Mouse (Mus musculus) embryo, embryonic 10 days (tissue): ENCODE results near the gene Upb1.

Experiments used
- DNase-seq: peaks from one replicate; pipeline ENCODE4 v3.0.0-alpha.2; 2015; ENCODE audit warnings: low spot score

The Upb1 gene

DNA sequence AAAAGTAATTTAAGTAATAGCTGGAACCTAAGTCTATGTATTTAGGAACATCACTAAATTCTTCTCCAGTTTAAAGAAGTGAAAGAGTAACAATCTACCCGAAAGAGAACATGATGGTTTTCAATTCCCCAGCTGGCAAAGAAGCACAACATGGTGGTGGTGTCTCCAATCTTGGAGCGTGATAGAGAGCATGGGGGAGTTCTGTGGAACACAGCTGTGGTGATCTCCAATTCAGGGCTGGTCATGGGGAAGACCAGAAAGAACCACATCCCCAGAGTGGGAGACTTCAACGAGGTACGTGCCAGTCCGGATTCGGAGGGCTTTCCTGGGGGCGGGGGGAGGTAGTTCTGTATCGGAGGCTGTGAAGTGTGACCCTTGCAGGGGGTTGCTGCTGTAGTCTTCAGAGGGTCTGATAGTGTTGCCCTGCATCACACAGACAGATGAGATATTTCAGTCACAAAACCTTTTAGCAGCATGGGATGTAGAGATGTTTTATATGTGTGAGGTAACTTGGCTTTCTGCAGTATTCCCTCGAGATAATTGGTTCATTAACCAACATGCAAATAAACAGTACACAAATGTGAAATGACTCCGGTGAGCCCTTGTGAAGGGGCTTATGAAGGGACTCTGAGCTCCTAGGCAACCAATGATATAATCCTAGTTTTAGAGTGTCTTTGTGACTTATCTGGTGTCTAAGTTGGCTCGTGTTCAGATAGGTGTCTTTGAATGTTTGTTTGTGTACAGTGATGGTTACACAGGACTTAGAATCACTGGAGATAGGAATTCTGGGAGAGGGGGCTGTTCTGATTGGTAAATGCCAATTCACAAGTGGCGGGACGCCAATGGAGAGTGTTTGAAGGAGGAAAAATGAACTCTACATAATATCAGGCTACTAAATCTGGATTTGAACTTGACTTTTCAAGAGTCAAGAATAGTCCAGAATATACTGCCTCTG lies 27.4 kb downstream of the Upb1 start:
- DNase-seq, result no peak

DNA sequence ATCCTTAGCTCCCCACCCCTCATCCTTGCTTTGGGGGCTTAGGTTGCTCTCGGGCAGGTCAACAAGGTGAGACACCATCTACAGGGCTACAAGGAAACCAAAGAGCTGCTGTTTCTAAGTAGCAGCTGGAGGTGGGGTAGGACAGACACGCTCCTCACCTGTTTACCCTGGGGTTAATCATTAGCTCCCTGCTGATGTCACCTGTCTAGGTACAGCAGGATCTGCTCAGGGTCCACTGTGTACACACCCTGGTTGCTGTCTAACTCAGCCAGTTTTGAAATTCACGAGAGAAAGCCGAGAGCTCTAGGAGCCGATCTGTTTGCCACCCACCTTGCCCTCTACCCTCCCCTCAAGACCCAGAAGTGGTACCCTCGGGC lies 28.1 kb downstream of the Upb1 start:
- DNase-seq, result no peak

DNA sequence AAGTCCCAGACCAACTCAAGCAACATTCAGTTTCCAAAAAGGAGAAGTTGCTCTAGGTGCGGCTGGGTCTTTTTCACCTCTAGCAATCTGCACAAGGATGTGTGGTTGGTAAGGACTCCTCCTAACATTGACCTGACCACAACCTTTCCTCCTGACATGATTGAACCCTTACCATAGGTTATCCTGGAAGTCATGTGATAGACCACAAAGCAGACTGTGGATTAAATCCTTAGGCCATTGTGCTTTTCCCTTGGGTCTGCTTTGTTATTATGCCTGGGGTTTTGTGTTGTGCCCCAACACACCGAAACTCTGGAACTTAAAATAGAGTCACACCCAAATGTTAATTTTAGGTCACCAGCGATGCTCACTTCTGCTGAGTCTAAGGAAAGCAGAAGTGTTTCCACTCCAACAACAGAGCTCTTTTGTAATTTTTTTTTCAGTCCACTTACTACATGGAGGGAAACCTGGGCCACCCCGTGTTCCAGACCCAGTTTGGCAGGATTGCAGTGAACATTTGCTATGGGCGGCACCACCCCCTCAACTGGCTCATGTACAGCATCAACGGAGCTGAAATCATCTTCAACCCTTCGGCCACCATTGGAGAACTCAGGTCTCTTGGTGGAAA lies 28.7 kb downstream of the Upb1 start:
- no peak for DNase-seq

DNA sequence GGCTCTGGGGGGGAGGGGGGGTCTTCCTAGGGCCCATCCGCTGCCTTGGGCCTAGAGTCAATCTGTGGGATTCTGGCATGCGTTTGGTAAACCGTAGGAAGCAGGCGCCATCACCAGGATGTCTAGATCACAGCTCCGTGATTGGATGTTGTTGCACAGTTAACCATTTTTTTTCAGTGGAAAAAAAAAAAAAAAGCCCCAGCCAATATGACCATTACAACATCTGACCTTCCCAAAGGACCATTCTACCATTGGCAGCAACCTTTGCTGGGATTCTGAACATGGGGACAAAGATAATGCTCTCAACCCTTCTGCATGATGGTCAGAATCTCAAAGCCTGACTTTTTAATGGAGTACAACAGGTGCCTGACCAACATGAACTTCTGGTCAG lies 29.2 kb downstream of the Upb1 start:
- DNase-seq, result no peak

DNA sequence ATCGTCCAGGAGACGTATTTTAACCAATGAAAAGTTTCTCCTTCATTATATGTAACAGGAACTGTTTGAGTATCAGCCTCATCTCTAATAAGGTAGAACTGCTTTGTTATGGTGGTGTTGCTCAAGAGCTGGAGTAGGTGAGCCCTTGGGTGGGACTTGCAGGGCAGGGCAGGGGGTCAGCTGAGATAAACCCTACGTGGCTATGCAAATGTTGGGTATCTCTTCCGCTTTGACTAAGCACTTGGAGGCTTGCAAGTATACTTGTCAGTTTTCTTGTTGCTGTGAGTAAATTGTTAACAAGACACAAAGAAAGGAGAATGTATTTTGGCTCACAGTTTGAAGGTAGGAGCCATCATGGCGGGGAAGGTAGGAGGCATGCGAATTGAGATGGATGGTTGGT lies 29.7 kb downstream of the Upb1 start:
- no peak for DNase-seq

DNA sequence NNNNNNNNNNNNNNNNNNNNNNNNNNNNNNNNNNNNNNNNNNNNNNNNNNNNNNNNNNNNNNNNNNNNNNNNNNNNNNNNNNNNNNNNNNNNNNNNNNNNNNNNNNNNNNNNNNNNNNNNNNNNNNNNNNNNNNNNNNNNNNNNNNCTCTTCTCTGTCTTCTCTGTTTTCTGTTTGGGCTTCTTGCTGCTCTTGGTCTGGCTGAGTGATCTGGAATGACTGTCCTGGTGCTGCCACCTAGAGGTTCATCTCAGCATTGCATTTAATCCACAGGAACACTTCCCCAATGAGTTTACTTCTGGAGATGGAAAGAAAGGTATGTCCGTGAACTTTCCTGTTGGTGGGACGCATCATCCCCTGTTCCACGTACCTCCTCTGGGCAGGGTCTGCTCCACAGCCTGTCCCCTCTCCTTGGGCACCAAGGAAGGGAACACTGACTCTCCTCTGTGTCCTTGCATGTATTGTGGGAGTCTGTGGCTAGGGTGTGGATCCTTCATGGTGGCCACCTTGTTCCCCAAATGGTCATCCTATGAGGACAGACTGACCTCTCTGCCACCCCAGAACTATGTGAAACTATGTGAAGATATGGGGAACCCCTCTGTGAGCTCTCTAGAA lies 35.8 kb downstream of the Upb1 start:
- peak; percentile 88 for DNase-seq

DNA sequence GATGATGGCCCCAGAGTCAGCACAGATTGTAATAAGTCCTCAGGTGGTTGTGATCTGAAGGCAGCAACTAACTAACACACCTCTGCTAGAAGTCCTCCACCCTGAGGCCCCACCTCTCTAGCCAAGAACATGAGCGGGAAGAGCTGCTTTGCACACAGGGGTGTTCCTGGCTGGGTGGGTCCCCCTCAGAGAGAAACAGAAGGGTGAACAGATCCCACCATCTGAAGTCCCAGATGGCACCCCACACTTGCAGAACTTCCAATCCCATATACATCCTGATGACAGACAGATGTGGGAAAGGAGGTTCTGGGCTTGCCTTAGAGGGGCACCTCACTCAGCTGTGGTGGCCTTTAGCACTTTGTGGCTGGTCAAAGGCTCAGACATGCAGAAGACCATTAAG lies 36.4 kb downstream of the Upb1 start:
- no peak for DNase-seq

DNA sequence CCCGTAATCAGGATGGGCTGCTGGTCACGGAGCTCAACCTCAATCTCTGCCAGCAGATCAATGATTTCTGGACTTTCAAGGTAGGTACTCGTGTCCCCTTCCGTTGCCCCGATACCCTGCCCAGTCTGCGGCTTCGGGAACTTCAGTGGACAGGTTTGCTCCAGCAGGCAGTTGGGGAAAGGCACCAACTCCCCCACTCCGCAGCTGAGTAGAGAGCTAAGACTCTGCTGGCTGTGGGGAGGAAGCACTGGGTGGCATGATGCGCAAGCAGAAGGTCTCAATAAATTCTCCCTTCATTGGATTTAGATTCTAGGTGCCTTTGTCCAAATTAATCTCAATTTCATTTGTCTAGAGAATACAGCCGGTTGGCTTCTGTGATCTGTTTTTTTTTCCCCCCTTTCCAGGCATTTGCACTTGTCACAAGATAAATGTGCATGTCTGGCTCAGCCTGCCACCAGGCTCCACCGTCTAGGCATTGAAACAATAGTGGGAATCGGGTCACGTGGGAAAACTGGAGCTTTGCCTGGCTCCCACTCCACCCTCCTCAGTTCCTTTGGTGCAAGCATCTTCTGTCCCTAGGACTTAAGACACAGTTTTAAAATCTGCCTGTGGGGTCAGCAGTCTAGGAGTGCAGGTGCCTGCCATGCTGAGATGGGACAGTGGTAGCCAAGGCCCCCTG lies 37.4 kb downstream of the Upb1 start:
- DNase-seq, result no peak

DNA sequence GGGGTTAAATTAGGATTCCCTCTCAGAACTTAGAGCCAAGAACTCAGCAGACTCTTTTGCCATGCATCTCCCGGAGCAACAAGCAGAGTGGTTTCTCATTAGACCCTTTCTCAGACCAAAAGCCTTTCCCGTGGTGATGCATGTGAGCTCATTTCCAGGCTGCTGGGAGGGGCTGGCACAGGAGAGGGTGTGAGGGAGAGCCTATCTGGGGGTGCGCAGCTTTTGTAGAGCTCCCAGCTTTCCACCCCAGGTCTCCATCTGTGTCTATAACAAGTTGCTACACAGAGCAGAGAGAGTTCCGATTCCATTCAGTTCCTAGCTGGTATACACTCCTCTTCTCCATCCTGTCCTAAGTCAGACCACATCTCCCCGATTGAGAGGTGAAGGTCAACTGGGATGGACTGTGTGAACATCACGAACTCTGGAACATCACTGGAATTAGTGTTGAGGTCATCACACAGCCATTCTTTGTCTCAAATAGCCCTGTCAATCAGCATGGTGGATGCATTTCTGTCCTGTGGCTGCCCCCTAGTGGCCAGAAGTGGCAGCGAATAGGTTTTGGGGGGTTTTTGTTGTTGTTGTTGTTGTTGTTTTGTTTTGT lies 38.4 kb downstream of the Upb1 start:
- peak; percentile 65 for DNase-seq

DNA sequence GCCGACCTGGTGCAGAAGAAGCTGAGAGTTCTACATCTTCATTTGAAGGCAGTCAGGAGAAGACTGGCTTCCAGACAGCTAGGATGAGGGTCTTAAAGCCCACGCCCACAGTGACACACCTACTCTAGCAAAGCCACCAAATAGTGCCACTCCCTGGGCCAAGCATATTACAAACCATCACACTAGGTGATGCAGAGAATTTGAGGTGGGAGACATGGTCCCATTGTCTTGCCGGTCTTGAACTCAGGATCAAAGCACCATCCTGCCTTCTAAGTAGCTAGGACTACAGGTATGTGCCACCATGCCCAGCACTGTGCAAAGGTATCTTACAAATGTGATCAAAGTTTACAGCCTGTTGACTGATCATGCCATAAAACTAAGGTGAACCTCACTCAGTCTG lies 39.8 kb downstream of the Upb1 start:
- no peak for DNase-seq

DNA sequence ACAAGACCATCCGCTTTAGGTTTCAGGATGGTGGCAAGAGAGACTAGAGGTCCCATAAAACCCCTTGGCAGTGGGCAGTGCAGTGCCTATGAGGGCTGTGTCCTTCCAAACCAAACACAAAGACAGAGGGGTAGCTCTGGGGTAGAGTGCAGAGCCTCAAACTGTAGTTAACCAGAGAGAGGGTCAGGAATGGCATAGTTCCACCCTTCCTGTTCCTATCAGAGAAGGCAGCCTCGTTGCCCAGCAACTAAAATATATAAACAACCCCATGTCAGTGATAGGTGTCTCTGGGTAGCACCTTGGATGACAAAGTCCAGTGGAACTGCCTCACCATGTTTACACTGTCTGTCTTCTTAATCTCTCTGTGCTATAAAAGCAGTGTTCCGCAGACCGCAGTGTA lies 40.9 kb downstream of the Upb1 start:
- no peak for DNase-seq

DNA sequence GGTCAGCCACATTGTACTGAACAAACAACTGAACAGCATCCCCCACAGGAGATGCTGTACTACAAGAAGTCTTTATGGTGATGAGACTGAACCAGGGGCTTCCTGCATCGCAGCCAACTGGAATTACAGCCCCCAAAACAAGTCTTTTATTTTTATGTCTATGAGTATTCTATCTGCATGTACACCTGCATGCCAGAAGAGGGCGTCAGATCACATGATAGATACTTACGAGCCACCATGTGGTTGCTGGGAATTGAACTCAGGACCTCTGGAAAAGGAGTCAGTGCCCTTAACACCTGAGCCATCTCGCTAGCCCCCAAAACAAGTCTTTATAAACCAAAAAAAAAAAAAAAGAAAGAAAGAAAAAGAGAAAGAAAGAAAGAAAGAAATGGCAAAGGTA lies 42.1 kb downstream of the Upb1 start:
- DNase-seq, result no peak

DNA sequence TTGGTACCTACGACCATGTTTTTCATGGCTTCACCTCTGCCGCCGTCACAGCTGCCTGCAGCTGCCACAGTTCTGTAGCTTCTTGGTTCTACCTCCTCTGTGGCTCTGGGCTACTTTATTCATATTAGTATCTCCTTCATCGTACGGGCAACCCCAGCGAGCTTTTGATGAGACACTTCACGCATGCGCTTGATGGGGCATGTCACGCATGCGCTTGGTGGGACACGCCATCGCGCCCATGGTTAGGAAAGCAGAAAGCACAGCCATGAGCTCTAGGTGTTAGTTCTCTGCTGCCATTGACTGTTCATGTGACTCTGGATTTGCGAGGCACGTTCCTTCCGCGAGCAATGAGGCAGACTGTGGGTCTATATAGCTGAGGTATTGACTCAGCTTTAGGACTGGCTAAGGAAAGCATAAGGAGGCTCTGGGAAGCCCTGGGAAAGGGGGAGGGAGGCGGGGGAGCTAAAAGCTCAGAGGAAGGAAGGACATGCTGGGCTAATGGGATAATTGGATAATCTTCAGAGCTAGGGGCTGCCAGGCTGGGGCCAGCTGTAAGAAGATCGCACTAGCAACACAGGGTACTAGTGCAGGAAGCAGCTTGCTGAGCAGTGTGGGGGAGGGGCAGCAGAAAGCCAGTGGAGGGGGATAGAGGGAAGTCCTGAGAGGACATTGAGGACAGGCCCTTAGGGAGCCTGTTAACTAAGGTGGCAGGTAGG lies 43.4 kb downstream of the Upb1 start:
- DNase-seq, result peak; percentile 60

DNA sequence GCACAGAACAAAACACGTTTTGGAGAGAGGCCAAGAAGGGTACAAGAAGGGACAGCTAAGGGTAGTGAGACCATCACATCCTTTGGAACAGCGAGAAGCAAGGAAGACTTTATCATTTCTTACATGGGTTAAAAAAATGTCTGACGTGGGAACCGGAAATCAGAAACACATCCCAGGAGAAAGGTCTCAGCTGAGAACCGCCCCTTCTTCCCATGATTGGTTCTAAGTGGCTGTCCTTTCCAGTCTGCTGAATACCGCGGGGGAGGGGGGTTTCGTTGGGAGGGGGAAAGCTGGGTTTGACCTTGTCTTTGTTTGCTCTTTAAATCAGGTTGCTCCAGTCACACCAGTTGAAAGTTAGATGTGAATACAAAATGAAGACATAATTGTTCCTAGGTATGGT lies 44.1 kb downstream of the Upb1 start:
- DNase-seq, result no peak

DNA sequence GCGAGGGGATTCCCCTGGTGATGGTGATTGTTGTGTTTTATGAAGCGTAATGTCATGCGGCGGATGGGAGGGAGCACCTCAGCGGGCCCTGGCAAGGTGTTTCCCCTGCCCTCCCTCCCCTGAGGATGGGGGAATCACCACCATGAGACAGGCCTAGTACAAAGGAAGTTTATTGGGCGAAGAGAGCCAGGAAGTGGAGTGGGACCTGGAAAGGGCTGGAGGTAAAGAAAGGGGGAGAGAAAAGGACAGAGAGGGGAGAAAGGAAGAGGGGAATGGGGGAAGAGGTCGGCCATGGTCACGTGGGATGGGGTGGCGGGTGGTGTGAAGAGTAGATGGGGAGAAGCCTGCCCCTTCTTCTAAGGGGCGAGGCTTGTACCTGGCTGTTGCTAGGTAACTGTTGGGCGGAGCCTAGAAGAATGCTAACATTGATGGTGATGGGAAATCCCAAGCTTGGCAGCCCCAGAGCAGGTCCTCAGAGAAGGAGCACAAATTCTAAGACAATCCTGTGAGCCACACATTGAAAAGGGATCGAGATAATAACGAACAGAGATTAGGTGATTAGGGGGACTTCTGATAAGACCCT lies 45.7 kb downstream of the Upb1 start:
- DNase-seq, result peak; percentile 33

DNA sequence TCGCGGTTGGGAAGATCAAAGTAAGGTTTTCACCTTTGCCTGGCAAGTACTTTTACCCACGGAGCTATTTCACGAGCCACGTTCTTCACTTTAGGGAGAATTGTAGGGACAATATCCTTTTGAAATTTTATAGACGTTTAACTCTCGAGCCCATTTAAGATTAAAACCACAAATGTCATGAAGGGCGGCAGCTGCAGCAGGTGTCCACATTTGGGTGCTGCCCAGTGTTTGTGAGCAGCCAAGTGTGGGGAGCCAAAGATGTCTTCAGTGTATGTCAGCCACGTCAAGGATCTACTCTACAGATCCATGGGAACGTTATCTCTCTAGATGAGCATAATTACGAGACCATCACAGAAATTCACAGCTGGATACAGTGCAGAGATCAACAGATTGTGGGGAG lies 46.6 kb downstream of the Upb1 start:
- DNase-seq, result no peak

DNA sequence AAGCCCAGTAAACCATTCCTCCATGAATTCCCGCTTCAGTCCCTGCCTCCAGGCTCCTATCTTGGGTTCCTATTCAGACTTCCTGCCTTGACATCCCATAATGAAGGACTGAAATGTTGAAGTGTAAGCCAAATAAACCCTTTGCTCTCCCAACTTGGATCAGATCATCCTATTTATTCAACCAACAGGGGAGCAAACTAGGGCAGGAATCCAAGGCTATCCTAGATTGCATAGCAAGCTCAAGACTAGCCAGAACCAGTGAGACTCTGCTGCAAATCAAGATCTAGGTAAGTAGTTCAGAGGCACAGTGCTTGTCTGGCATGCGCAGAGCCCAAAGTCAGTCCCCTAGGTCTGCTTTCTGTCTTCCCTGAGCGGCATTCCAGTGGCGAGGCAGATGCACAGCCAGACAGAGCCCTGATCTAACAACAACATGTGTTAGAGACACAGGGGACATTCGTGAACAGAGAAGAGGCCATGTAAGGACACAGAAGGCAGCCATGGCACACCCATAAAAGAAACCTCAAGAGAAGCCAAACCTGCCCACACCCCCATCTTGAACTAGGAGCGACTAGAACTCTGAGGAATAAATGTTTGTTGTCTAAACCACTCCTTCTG lies 48.0 kb downstream of the Upb1 start:
- no peak for DNase-seq

DNA sequence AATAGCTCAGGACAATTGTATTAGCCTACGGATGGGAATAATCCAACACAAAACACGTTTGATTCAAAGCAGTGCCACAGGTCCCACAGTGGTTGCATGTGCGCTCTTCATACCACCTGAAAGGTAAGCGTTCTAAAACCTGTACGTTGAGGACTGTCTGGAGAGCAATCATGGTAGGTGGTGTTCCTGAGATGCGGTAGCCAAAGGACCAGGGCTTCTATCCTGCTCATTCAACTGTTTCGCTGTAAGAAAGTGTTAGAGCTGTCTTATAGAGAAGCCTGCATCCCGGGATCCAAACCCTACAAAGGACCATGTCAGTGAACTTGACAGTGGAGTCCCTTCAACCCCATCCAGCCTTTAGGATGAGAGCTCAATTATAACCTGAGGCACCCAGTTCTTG lies 49.4 kb downstream of the Upb1 start:
- DNase-seq, result no peak

DNA sequence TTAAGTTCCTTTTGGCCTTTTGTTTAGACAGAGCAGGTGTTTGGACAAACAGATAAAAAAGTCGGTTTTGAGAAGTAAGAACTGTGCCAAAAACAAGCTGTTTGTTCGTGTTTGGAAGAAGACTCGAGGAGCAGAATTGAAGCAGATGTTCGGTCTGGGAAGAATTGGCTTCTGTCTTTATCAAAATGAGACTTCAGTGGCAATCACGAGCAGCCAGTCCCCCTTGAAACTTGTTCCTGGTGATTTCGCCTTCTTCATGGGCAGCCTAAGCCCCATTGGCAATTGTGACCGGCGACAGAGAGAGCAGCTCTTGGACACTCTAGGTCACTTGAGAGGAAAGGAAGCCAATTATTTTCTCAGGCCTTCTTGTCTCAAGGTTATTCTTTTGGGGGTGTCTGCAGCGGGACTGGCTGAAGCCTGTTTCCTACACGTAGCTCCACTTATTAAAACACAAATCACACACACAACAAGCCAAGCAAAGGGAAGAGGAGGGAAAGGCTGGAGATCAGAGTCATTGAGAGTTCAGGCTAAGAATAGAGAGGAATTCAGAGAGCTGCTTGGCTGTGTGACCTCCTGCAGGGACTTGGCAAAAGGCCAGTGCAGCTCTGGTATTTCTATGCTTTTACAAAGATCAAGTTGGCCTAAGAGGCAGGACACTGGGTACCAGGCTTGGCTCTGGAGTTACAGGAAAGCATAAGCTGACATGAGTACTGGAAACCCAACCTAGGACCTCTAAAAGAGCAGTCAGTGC lies 50.3 kb downstream of the Upb1 start:
- peak; percentile 47 for DNase-seq
